Mouse (Mus musculus) MEL (cell line): ENCODE measurements at regions not wholly inside any gene's neighbourhood (a gene's known extent, or its start where the extent isn't known, plus 50 kb on each side); places are given as distances from the start of the nearest gene placed in this dataset.
A peak's percentile ranks its signal among the peaks of the same experiment; 100 is the strongest.

Experiments used
- DNase-seq: peaks from one replicate; pipeline ENCODE4 v3.0.0; 2011; ENCODE audit warnings: low read depth, low spot score
- H3K27ac ChIP-seq: 2 replicates; pipeline ENCODE4 v1.5.1; 2012; ENCODE audit warnings: low read depth, mild to moderate bottlenecking, control low read depth, low read length, moderate library complexity; ENCODE audit not compliant: control insufficient read depth
- H3K27me3 ChIP-seq, 2 experiments: fragments of 150-350 bp in 1 of 2; sonication (generic) in 1 of 2; 2 replicates each; pipeline ENCODE4 v1.6.1; 2012; ENCODE audit warnings: low read length in 2 of 2, mild to moderate bottlenecking in 2 of 2, improper control_type of control experiment in 1 of 2, moderate library complexity in 1 of 2; ENCODE audit not compliant: insufficient read depth in 2 of 2, control insufficient read depth in 1 of 2
- H3K36me3 ChIP-seq, 2 experiments: 2 replicates each; pipeline ENCODE4 v1.6.1; 2012 to 2014; ENCODE audit warnings: low read length in 2 of 2, improper control_type of control experiment in 1 of 2, inconsistent platforms in 1 of 2, mild to moderate bottlenecking in 1 of 2; ENCODE audit not compliant: insufficient read depth in 2 of 2, control insufficient read depth in 1 of 2
- H3K4me1 ChIP-seq, 2 experiments: fragments of 150-350 bp in 1 of 2; sonication (generic) in 1 of 2; 2 replicates each; pipeline ENCODE4 v1.6.1; 2012; ENCODE audit warnings: low read length in 2 of 2, improper control_type of control experiment in 1 of 2, mild to moderate bottlenecking in 1 of 2; ENCODE audit not compliant: insufficient read depth in 2 of 2, control insufficient read depth in 1 of 2
- H3K4me3 ChIP-seq, 2 experiments: fragments of 150-350 bp in 1 of 2; sonication (generic) in 1 of 2; 2 replicates each; pipeline ENCODE4 v1.5.1; 2012; ENCODE audit warnings: low read depth in 2 of 2, low read length in 2 of 2, mild to moderate bottlenecking in 2 of 2, moderate library complexity in 2 of 2, control low read depth in 1 of 2, improper control_type of control experiment in 1 of 2; ENCODE audit not compliant: control insufficient read depth in 1 of 2, insufficient read depth in 1 of 2
- H3K79me2 ChIP-seq: 2 replicates; pipeline ENCODE4 v1.6.1; 2012; ENCODE audit warnings: mild to moderate bottlenecking, low read length, moderate library complexity; ENCODE audit not compliant: control insufficient read depth, poor library complexity, insufficient read depth
- H3K9ac ChIP-seq: 2 replicates; pipeline ENCODE4 v1.6.1; 2012; ENCODE audit warnings: low read depth, mild to moderate bottlenecking, control low read depth, low read length, moderate library complexity; ENCODE audit not compliant: control insufficient read depth, poor library complexity, severe bottlenecking
- H3K9me3 ChIP-seq: fragments of 150-350 bp; sonication (generic); replicated peaks from 2 replicates; pipeline ENCODE4 v1.6.1; 2012; ENCODE audit warnings: mild to moderate bottlenecking, low read length, improper control_type of control experiment, moderate library complexity; ENCODE audit not compliant: insufficient read depth
- CHD1 ChIP-seq: IDR thresholded peaks from 2 replicates; pipeline ENCODE4 v1.6.1; 2012; ENCODE audit warnings: low read depth, mild to moderate bottlenecking, inconsistent platforms, low read length, improper control_type of control experiment
- CTCF ChIP-seq, 3 experiments: IDR thresholded peaks in 2 of 3; conservative IDR thresholded peaks in 1 of 3; 2 replicates each; pipeline ENCODE4 v1.5.1; 2011 to 2012; ENCODE audit warnings: low read length in 3 of 3, low read depth in 2 of 3, mild to moderate bottlenecking in 2 of 3, improper control_type of control experiment in 1 of 3, inconsistent platforms in 1 of 3, mixed read lengths in 1 of 3, moderate library complexity in 1 of 3; ENCODE audit not compliant: control insufficient read depth in 1 of 3, insufficient read depth in 1 of 3, poor library complexity in 1 of 3, severe bottlenecking in 1 of 3
- E2F4 ChIP-seq: IDR thresholded peaks from 2 replicates; pipeline ENCODE4 v1.6.1; 2011; ENCODE audit warnings: low read depth, low read length, improper control_type of control experiment, borderline replicate concordance
- GATA1 ChIP-seq: IDR thresholded peaks from 2 replicates; pipeline ENCODE4 v1.6.1; 2011; ENCODE audit warnings: low read depth, low read length, improper control_type of control experiment
- JUND ChIP-seq: IDR thresholded peaks from 2 replicates; pipeline ENCODE4 v1.6.1; 2011; ENCODE audit warnings: low read depth, mild to moderate bottlenecking, improper control_type of control experiment, low read length
- MAFK ChIP-seq: IDR thresholded peaks from 2 replicates; pipeline ENCODE4 v1.6.1; 2011; ENCODE audit warnings: low read depth, mild to moderate bottlenecking, low read length, improper control_type of control experiment, borderline replicate concordance
- MXI1 ChIP-seq: IDR thresholded peaks from 2 replicates; pipeline ENCODE4 v1.6.1; 2011; ENCODE audit warnings: mild to moderate bottlenecking, low read depth, low read length, improper control_type of control experiment
- MYB ChIP-seq: IDR thresholded peaks from 2 replicates; pipeline ENCODE4 v1.6.1; 2011; ENCODE audit warnings: mild to moderate bottlenecking, low read depth, low read length, improper control_type of control experiment
- MYC ChIP-seq: IDR thresholded peaks from 2 replicates; pipeline ENCODE4 v1.6.1; 2011; ENCODE audit warnings: low read depth, mild to moderate bottlenecking, low read length, improper control_type of control experiment, moderate library complexity
- NRF1 ChIP-seq: IDR thresholded peaks from 2 replicates; pipeline ENCODE4 v1.6.1; 2014; ENCODE audit warnings: low read depth, mild to moderate bottlenecking, inconsistent platforms, low read length, improper control_type of control experiment, moderate library complexity; ENCODE audit not compliant: poor library complexity, insufficient read depth, severe bottlenecking
- POLR2A ChIP-seq, 2 experiments: IDR thresholded peaks; 2 replicates each; pipeline ENCODE4 v1.6.1; 2011 to 2012; ENCODE audit warnings: low read length in 2 of 2, mild to moderate bottlenecking in 2 of 2, control low read depth in 1 of 2, improper control_type of control experiment in 1 of 2, low read depth in 1 of 2, moderate library complexity in 1 of 2; ENCODE audit not compliant: control insufficient read depth in 1 of 2, insufficient read depth in 1 of 2, poor library complexity in 1 of 2
- POLR2AphosphoS5 ChIP-seq: IDR thresholded peaks from 2 replicates; pipeline ENCODE4 v1.6.1; 2012; ENCODE audit warnings: low read depth, borderline replicate concordance, mild to moderate bottlenecking, inconsistent platforms, low read length, moderate library complexity, mixed read lengths
- RAD21 ChIP-seq: IDR thresholded peaks from 2 replicates; pipeline ENCODE4 v1.6.1; 2011; ENCODE audit warnings: mild to moderate bottlenecking, low read depth, low read length, improper control_type of control experiment
- TAL1 ChIP-seq: IDR thresholded peaks from 2 replicates; pipeline ENCODE4 v1.6.1; 2012; ENCODE audit warnings: mild to moderate bottlenecking, inconsistent platforms, low read length, moderate library complexity, mixed read lengths
- TCF12 ChIP-seq: IDR thresholded peaks from 2 replicates; pipeline ENCODE4 v1.6.1; 2014; ENCODE audit warnings: low read depth, mild to moderate bottlenecking, inconsistent platforms, low read length, improper control_type of control experiment, moderate library complexity
- UBTF ChIP-seq: IDR thresholded peaks from 2 replicates; pipeline ENCODE4 v1.6.1; 2012; ENCODE audit warnings: low read depth, mild to moderate bottlenecking, inconsistent platforms, low read length, improper control_type of control experiment, moderate library complexity, borderline replicate concordance; ENCODE audit not compliant: insufficient read depth
- USF2 ChIP-seq, 2 experiments: IDR thresholded peaks; 2 replicates each; pipeline ENCODE4 v1.6.1; 2011 to 2012; ENCODE audit warnings: improper control_type of control experiment in 2 of 2, low read length in 2 of 2, borderline replicate concordance in 1 of 2, inconsistent platforms in 1 of 2, low read depth in 1 of 2, mild to moderate bottlenecking in 1 of 2; ENCODE audit not compliant: insufficient read depth in 1 of 2
- ZMIZ1 ChIP-seq: IDR thresholded peaks from 2 replicates; pipeline ENCODE4 v1.6.1; 2012; ENCODE audit warnings: low read depth, mild to moderate bottlenecking, inconsistent platforms, low read length, improper control_type of control experiment, moderate library complexity

- H3K36me3 ChIP-seq: peaks cover 0 to 24% of the 10 kb centered on the region in 2 experiments; a peak in 2 of 4 replicates
- H3K27me3 ChIP-seq: no peaks in the 10 kb centered on the region
- TF ChIP-seq NRF1: no peak
- no peak for TF ChIP-seq CHD1
- TF ChIP-seq UBTF: no peak
- TF ChIP-seq MYC: no peak
- TF ChIP-seq ZMIZ1: no peak
- TF ChIP-seq POLR2AphosphoS5: no peak
- no peak for TF ChIP-seq USF2 (IDR thresholded peaks at IDR 0.05; ENCODE audit: borderline replicate concordance in 1 of 2, insufficient read depth in 1 of 2, low read depth in 1 of 2, low read length in 2 of 2)
- TF ChIP-seq POLR2A (IDR thresholded peaks at IDR 0.05; ENCODE audit: control insufficient read depth in 1 of 2, insufficient read depth in 1 of 2, low read depth in 1 of 2, low read length in 2 of 2, poor library complexity in 1 of 2): no peak
- TF ChIP-seq MXI1: no peak
- TF ChIP-seq RAD21: no peak
- TF ChIP-seq E2F4: no peak
- no peak for TF ChIP-seq JUND
- no peak for TF ChIP-seq MAFK
- TF ChIP-seq TCF12: no peak
- no peak for TF ChIP-seq GATA1
- TF ChIP-seq MYB: no peak
- TF ChIP-seq, all 39 proteins: peak for 0
- DNase-seq: no peak
- Histone ChIP-seq H3K9me3 (no peaks in the 10 kb centered on the region), H3K4me3 (no peak overlapping the region), H3K4me1 (peaks cover 2 to 25% of the 10 kb centered on the region in 2 experiments; a peak in 2 of 4 replicates), H3K27ac (no peak overlapping the region), H3K79me2 (no peaks in the 10 kb centered on the region), H3K9ac (no peak overlapping the region)
Measured at GRCm38 (mm10) chr3:130795396-130795795, 65.2 kb upstream of the Rpl34 start.

DNA sequence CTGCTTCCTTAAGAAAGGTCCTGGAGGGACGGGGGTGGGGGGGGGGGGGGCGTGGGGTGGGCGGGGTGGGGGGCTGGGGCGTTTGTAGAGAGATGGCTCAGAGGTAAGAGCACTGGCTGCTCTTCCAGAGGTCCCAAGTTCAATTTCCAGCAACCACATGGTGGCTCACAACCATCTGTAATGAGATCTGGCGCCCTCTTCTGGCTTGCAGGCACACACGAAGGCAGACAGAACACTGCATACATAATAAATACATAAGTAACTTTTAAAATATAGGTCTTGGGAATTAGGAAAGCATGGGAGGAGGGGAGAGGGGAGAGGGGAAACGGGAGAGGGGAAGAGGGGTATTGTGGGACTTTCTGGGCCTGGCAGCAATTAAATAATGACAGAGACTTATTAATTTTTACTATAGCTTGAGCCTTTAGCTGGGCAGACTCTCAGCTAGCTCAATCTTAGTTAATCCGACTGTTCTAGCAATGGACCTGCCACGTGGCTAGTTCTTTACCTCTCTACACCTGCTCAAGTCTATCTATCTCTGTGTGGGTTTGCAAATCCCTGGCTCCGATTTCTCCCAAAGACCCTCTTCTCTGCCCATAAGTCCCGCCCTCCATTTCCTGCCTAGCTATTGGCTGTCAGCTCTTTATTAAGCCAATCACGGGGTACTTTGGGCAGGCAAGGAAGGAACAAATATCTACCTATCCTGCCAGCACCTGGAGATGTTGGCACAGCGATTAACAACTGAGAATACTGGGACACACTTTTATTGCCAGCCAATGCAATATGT, 64.1 kb upstream of the Rpl34 start:
- no peak overlapping the region for H3K9ac ChIP-seq
- no peaks in the 10 kb centered on the region for H3K79me2 ChIP-seq
- no peak overlapping the region for H3K27ac ChIP-seq
- H3K27me3 ChIP-seq: no peaks in the 10 kb centered on the region
- peak; percentile 35 for DNase-seq
- peak in 1 of 3 experiments; percentile 17; a peak in 1 of 6 replicates for TF ChIP-seq CTCF (IDR thresholded peaks at IDR 0.05 in 2 of 3, conservative IDR thresholded peaks at IDR 0.05 in 1 of 3; ENCODE audit: control insufficient read depth in 1 of 3, insufficient read depth in 1 of 3, low read depth in 2 of 3, low read length in 3 of 3, poor library complexity in 1 of 3, severe bottlenecking in 1 of 3)
- no peak for TF ChIP-seq TAL1
- TF ChIP-seq, all 39 proteins: peak for 1
- peaks cover 2 to 19% of the 10 kb centered on the region in 2 experiments; a peak in 2 of 4 replicates for H3K4me1 ChIP-seq
- H3K9me3 ChIP-seq: no peaks in the 10 kb centered on the region
- peaks cover 0 to 16% of the 10 kb centered on the region in 2 experiments; a peak in 2 of 4 replicates for H3K36me3 ChIP-seq
- no peak overlapping the region for H3K4me3 ChIP-seq
